Mouse (Mus musculus) cerebellum, postnatal 25 days (tissue): ENCODE results near the gene Olfr331.
A peak's percentile ranks its signal among the peaks of the same experiment; 100 is the strongest.
"Not testable (repeated sequence)": the region's sequence is repeated elsewhere in the genome, so short reads cannot be mapped to it uniquely, and the experiment has no call there.

Experiments used
- DNase-seq, 2 experiments: peaks; one replicate each; pipeline ENCODE4 v3.0.0; 2021; ENCODE audit warnings: mixed read lengths in 2 of 2

Gene Olfr331

GRCm38 (mm10) chr11:58502472-58502871, at the start of gene Olfr331:
TSS of gene Olfr331 (minus strand) at chr11:58502572.
- not testable (repeated sequence) for DNase-seq

DNA sequence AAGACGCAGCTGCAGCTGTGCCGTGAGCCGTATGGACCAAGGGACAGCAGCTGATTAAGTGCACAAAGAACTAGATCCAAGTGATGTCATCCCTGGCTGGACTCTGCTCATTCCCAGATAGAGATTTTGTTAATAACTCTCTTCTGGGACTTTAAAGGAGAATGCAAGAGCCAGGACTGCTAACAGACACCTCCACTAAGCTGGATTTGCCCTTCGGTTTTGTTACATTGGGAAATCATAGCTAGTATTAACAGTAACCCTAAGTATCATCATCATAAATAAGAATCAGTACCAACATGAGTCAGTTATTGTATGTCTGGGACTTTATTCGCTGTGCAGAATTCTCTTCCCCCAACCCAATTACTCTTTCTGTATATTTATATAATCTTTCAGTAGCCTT, 44.0 kb upstream of the Olfr331 start, which contains the start of gene Olfr329-ps:
Gene Olfr329-ps, minus strand, starts transcription at position 101 of the 400 bp plus-strand sequence.
- no peak for DNase-seq

DNA sequence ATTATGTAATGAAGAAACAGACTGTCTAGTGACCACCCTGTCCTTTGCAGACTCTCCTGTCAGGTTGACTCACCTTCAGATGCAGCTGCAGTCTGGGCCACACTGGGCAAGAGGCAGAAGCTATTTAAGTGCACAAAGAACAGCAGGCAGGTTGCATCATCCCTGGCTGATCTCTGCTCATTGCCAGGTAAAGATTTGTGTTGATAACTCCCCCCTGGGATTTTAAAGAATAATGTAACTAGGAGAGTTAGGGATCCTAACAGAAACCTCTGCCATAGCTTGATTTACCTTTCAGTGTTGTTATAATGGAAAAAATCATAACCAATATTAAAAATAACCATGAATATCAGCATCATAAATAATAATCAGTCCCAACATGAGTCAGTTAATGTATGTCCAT, 32.4 kb upstream of the Olfr331 start, which contains the start of gene Olfr330:
Gene Olfr330, minus strand, starts transcription at position 101 of the 400 bp plus-strand sequence.
- not testable (repeated sequence) for DNase-seq

DNA sequence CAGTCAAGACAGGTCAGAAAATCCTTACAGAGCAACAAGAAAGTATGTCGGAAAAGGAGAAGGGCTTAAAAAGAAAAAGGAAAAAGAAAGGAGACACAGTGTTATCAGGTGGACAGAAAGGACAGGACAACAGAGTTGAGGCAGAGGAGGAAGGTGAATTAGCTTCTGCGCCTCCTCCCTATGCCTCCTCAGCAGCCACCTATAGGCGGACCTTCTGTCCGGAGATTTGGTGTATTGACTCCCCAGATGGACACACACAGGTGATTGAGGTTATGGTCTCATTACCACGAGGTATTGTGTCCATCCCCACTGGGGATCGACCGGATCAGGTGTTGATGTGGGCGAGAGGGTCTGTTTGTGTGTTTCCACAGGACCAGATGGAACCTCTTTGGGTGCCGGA, 17.4 kb upstream of the Olfr331 start:
- DNase-seq = peak; percentile 8 to 23

- peak; percentile 59 to 60 for DNase-seq
These were observed 16.5 kb upstream of the Olfr331 start for GRCm38 (mm10) chr11:58518916-58519315.

- not testable (repeated sequence) for DNase-seq
These were observed 6.7 kb upstream of the Olfr331 start for GRCm38 (mm10) chr11:58509058-58509457.

- DNase-seq = no peak
These were observed 3.1 kb downstream of the Olfr331 start for GRCm38 (mm10) chr11:58499290-58499689.

DNA sequence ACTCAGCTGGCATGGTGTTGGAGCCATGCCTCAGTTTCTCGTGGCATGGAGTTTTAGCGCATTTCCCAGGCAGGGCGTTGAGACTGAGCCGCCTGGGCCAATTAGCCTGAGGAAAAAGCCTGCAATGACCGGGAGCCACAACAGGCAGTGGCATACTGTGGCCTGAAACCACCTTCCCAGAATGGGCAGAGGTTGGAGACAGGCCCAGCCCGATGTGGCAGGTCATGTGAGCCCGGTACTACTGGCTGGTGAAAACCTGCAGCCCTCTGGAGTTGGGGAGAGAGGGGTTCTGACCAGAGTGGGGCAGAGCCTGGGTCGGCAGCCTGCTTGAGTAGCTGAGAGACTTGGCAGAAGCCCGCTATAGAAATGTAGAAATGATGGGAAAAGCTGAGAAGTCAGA, 3.6 kb downstream of the Olfr331 start:
- DNase-seq = no peak

DNA sequence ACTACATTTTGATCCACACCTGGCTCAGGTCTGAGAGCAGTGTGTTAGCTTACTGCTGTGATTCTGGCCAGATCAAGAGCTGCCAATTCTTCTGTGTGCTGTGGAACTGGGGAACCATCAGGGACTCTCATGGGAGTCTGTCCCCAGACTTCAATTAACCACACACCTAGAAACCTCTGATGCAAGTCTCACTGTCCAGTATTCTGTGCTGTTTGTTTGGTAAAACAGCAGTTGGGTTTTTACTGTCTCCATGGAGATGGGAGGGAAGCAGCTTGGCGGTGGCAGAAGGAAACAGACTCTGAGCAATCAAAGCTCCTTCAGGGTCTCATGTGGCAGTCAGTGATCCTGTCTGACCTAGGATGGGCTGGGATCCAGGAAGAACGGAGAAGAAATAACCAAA, 9.9 kb downstream of the Olfr331 start, which contains the start of gene Olfr332:
Gene Olfr332, minus strand, starts transcription at position 101 of the 400 bp plus-strand sequence.
- no peak for DNase-seq

GRCm38 (mm10) chr11:58462170-58462569, 40.2 kb downstream of the Olfr331 start, which contains the start of gene Olfr30:
TSS of gene Olfr30 (minus strand) at chr11:58462270.
- DNase-seq = no peak

GRCm38 (mm10) chr11:58453592-58453991, 48.8 kb downstream of the Olfr331 start:
- no peak for DNase-seq

GRCm38 (mm10) chr11:58452759-58453158, 49.6 kb downstream of the Olfr331 start, which contains the start of gene Lypd9:
TSS of gene Lypd9 (minus strand) at chr11:58452923.
- DNase-seq = no peak
